Mouse (Mus musculus) heart, adult 18-20 months (tissue): Measurements from ENCODE around the gene Cldn34b4. TPM values are rescaled to one million over a fixed set of nuclear protein-coding genes. Genes with fewer than 3 reads are reported as not detected.

Experiments
- DNase-seq, 2 experiments: peaks; one replicate each; pipeline ENCODE4 v3.0.0; 2021 to 2022; ENCODE audit warnings: mixed read lengths in 1 of 2
- long read RNA-seq, 2 experiments: library from polyadenylated mRNA; stranded (forward); transcript quantifications; one replicate each; pipeline ENCODE4 v2.0.0; 2021
- total RNA-seq, 2 experiments: library from RNA; stranded (reverse); gene quantifications; 2 replicates each; pipeline ENCODE4 v1.2.3; 2021

Cldn34b4 gene
- not detected for total RNA-seq
- long read RNA-seq, experiment 1 = 0 reads
- long read RNA-seq, experiment 2 = 0 reads

DNA sequence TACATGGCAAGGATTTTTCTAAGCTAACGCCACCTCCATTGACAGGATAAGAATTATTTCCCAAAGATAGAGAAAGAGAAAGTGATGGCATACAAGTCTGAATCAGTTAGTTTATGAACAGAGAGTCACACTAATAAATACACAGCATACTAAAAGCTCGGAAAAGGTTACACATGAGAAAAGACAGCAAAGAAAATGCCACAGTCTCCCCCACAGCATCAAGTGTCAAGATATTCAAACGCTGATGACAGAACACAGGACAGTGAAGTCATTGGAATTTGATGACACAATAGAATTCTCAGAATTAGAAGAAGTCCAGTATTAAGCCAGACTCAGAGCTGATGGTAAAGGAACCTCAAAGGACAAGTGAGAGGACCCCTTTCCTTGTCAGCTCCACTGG lies at the start of gene Cldn34b4:
Gene Cldn34b4 (plus strand): TSS at position 301 of the 400 bp plus-strand sequence.
- DNase-seq = no peak

Other genes starting within 250 kb of the Cldn34b4 start
- not detected for gene Cldn34b3, start 129.0 kb upstream of the Cldn34b4 start, total RNA-seq
- not detected for gene Cldn34d, start 209.6 kb downstream of the Cldn34b4 start, total RNA-seq